Mouse (Mus musculus) MEL-GATA-1-ER (cell line): ENCODE results near the gene Dnaaf3.

ENCODE experiments used
- DNase-seq: peaks from one replicate; pipeline ENCODE4 v3.0.0-alpha.2; 2012; ENCODE audit warnings: low read depth; ENCODE audit errors: extremely low read depth

Dnaaf3 gene

GRCm38 (mm10) chr7:4522292-4522691, 10.0 kb downstream of the Dnaaf3 start:
- DNase-seq = no peak

GRCm38 (mm10) chr7:4521231-4522003, 10.8 kb downstream of the Dnaaf3 start:
- DNase-seq = no peak

GRCm38 (mm10) chr7:4518487-4518886, 13.8 kb downstream of the Dnaaf3 start:
- no peak for DNase-seq

GRCm38 (mm10) chr7:4516332-4517050, 15.8 kb downstream of the Dnaaf3 start, which contains the start of gene Tnnt1:
TSS of gene Tnnt1 (minus strand) at chr7:4516382.
- DNase-seq = no peak

GRCm38 (mm10) chr7:4515853-4516252, 16.4 kb downstream of the Dnaaf3 start:
- DNase-seq = no peak

- DNase-seq = no peak
Observed at GRCm38 (mm10) chr7:4513829-4514712, 18.2 kb downstream of the Dnaaf3 start.

- DNase-seq = no peak
Observed at GRCm38 (mm10) chr7:4513236-4513635, 19.0 kb downstream of the Dnaaf3 start.

- DNase-seq = no peak
Observed at GRCm38 (mm10) chr7:4511489-4512224, 20.6 kb downstream of the Dnaaf3 start.

GRCm38 (mm10) chr7:4509863-4510608, 22.2 kb downstream of the Dnaaf3 start:
- no peak for DNase-seq

GRCm38 (mm10) chr7:4508739-4509116, 23.5 kb downstream of the Dnaaf3 start:
- DNase-seq = no peak

GRCm38 (mm10) chr7:4508062-4508738, 24.1 kb downstream of the Dnaaf3 start:
- DNase-seq = no peak

GRCm38 (mm10) chr7:4507220-4507619, 25.0 kb downstream of the Dnaaf3 start:
- no peak for DNase-seq

- peak; percentile 88 for DNase-seq
Observed at GRCm38 (mm10) chr7:4504646-4505435, 27.4 kb downstream of the Dnaaf3 start.

- no peak for DNase-seq
Observed at GRCm38 (mm10) chr7:4503858-4504257, 28.4 kb downstream of the Dnaaf3 start.

- no peak for DNase-seq
Observed at GRCm38 (mm10) chr7:4503100-4503499, 29.2 kb downstream of the Dnaaf3 start.

- no peak for DNase-seq
Observed at GRCm38 (mm10) chr7:4502421-4503090, 29.7 kb downstream of the Dnaaf3 start.

GRCm38 (mm10) chr7:4501558-4502397, 30.5 kb downstream of the Dnaaf3 start, which contains the start of gene Ppp1r12c:
TSS of gene Ppp1r12c (minus strand) at chr7:4501680.
- no peak for DNase-seq
